Mouse (Mus musculus) lung, adult 2 months (tissue): Measurements from ENCODE around the gene Pigk.

Experiments used
- CTCF ChIP-seq: fragments of 200-500 bp; IDR thresholded peaks from 2 replicates; pipeline ENCODE4 v1.5.1; 2011; ENCODE audit warnings: mild to moderate bottlenecking, low read length, control low read depth; ENCODE audit not compliant: insufficient read depth
- POLR2A ChIP-seq: fragments of 200-500 bp; IDR thresholded peaks from 2 replicates; pipeline ENCODE4 v1.6.1; 2011; ENCODE audit warnings: low read depth, mild to moderate bottlenecking, control low read depth, low read length, borderline replicate concordance; ENCODE audit errors: extremely low read depth

DNA sequence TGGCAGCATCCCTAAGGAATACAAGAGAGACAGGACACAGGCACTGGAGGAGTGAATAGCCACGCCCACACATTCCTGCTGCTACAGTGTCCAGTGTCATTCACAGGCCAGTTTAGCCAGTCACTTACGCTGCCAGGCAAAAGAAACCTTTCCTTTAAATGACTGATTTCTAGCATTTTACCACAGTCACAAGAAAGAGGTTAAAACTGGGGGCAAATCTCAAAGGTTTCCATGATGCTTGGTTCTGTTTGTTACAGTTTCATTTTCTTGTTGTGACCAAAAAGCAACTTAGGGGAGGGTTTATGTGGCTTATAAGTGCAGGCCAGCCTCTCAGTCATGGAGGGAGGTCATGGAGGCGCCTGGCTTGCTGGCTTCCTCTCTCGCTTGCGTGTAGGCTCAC is 193.8 kb downstream of the Pigk start:
- no peak for TF ChIP-seq CTCF
- no peak for TF ChIP-seq POLR2A
